ENCODE assay signal across 8 mouse cellular contexts in the genomic region with DNA sequence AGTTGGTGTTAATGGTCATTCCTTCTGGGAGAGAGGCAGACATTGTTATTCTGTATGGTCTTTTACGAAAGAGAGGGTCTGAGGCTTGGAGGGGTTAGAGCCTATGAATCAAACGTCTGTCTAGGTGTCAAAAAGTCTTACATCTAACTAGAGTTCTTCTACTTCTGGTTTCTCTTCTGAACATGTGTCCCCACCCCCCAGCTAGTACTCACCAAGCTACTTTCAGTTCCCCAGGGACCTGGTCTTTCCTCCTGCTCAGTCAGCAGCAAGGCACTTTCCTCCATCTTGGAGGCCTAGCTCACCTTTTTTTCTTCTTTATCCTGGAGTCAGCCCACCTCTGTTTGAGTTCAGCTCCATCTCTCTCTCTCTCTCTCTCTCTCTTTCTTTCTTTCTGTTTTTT. TPM values are rescaled to one million over a fixed set of nuclear protein-coding genes. Genes with fewer than 3 reads are reported as not detected.
DNase-seq lines count a peak whose midpoint lies in the region; ATAC-seq and TF ChIP-seq lines count a peak whose summit lies in the region.

No protein-coding gene starts in this region.

- no peaks in the 10 kb centered on the region for H3K4me1 ChIP-seq in kidney, postnatal 0 days (replicated peaks; ENCODE audit: insufficient read depth, low read length)
- no peaks in the 10 kb centered on the region for H3K4me1 ChIP-seq in kidney, embryonic 14.5 days (ENCODE audit: control insufficient read depth, insufficient read depth, low read length)
- peaks cover 38% of the 10 kb centered on the region for H3K4me1 ChIP-seq in forebrain, embryonic 15.5 days
- peaks cover 29% of the 10 kb centered on the region for H3K4me1 ChIP-seq in midbrain, embryonic 13.5 days (replicated peaks)

- no peak for DNase-seq in kidney, postnatal 0 days (ENCODE audit: low spot score)
- DNase-seq in kidney, postnatal 25 days: peak; percentile 35 to 52
- no peak for DNase-seq in right cerebral cortex, postnatal 25 days
- no peak for DNase-seq in gastrocnemius, adult 8-10 months (ENCODE audit: low spot score in 2 of 2)
- DNase-seq in cerebellum, postnatal 25 days: no peak

- H3K4me2 ChIP-seq in kidney, postnatal 0 days (ENCODE audit: low read length): peak overlapping the region; percentile 71
- H3K4me2 ChIP-seq in kidney, embryonic 14.5 days (replicated peaks; ENCODE audit: low read depth, low read length): no peak overlapping the region; the same call in 1 of the 2 replicates
- H3K4me2 ChIP-seq in forebrain, embryonic 15.5 days (replicated peaks): peak overlapping the region; percentile 45
- H3K4me2 ChIP-seq in midbrain, embryonic 13.5 days (replicated peaks): peak overlapping the region; percentile 59

- peak overlapping the region; percentile 31; the same call in 1 of the 2 replicates for H3K4me3 ChIP-seq in kidney, postnatal 0 days (replicated peaks; ENCODE audit: low read depth, low read length)
- no peak overlapping the region for H3K4me3 ChIP-seq in kidney, embryonic 14.5 days (ENCODE audit: low read length)
- peak overlapping the region; percentile 37 for H3K4me3 ChIP-seq in forebrain, embryonic 15.5 days
- H3K4me3 ChIP-seq in midbrain, embryonic 13.5 days (replicated peaks): peak overlapping the region; percentile 35

- WGBS in kidney, postnatal 0 days: 74% methylated on average over 2 of the region's 2 CpGs
- 62% methylated on average over 2 of the region's 2 CpGs for WGBS in kidney, embryonic 14.5 days
- WGBS in forebrain, embryonic 15.5 days: 81% methylated on average over 2 of the region's 2 CpGs
- 82% methylated on average over 2 of the region's 2 CpGs for WGBS in midbrain, embryonic 13.5 days

- no peak for ATAC-seq in kidney, postnatal 0 days (replicated peaks; ENCODE audit: low FRiP score, low read depth)
- ATAC-seq in kidney, embryonic 14.5 days (ENCODE audit: low FRiP score, low TSS enrichment): no peak
- ATAC-seq in forebrain, embryonic 15.5 days (replicated peaks): no peak
- no peak for ATAC-seq in midbrain, embryonic 13.5 days

- H3K9ac ChIP-seq in kidney, postnatal 0 days (ENCODE audit: low read depth, low read length): no peak overlapping the region
- H3K9ac ChIP-seq in kidney, embryonic 14.5 days (ENCODE audit: low read depth, low read length): no peak overlapping the region
- no peak overlapping the region for H3K9ac ChIP-seq in forebrain, embryonic 15.5 days (replicated peaks)
- no peak overlapping the region for H3K9ac ChIP-seq in midbrain, embryonic 13.5 days (replicated peaks)

- H3K27ac ChIP-seq in kidney, postnatal 0 days: no peak overlapping the region
- no peak overlapping the region for H3K27ac ChIP-seq in kidney, embryonic 14.5 days (ENCODE audit: low read depth, low read length)
- H3K27ac ChIP-seq in forebrain, embryonic 15.5 days (replicated peaks): peak overlapping the region; percentile 88; the same call in 1 of the 2 replicates
- H3K27ac ChIP-seq in midbrain, embryonic 13.5 days: peak overlapping the region; percentile 80

- H3K27me3 ChIP-seq in kidney, postnatal 0 days (ENCODE audit: insufficient read depth, low read length): no peaks in the 10 kb centered on the region
- no peaks in the 10 kb centered on the region for H3K27me3 ChIP-seq in kidney, embryonic 14.5 days (ENCODE audit: control insufficient read depth, insufficient read depth, low read length)
- H3K27me3 ChIP-seq in forebrain, embryonic 15.5 days: no peaks in the 10 kb centered on the region
- no peaks in the 10 kb centered on the region for H3K27me3 ChIP-seq in midbrain, embryonic 13.5 days

- TF ChIP-seq CTCF in kidney, postnatal 0 days (IDR thresholded peaks at IDR 0.05; ENCODE audit: low read depth): no peak

- no peaks in the 10 kb centered on the region for H3K36me3 ChIP-seq in kidney, postnatal 0 days (ENCODE audit: insufficient read depth, low read length)
- H3K36me3 ChIP-seq in kidney, embryonic 14.5 days (ENCODE audit: control insufficient read depth, insufficient read depth, low read length): no peaks in the 10 kb centered on the region
- no peaks in the 10 kb centered on the region for H3K36me3 ChIP-seq in forebrain, embryonic 15.5 days
- no peaks in the 10 kb centered on the region for H3K36me3 ChIP-seq in midbrain, embryonic 13.5 days

- H3K9me3 ChIP-seq in kidney, postnatal 0 days (replicated peaks; ENCODE audit: low read length): no peaks in the 10 kb centered on the region
- no peaks in the 10 kb centered on the region for H3K9me3 ChIP-seq in kidney, embryonic 14.5 days (ENCODE audit: control insufficient read depth, low read length)
- H3K9me3 ChIP-seq in forebrain, embryonic 15.5 days: no peaks in the 10 kb centered on the region
- H3K9me3 ChIP-seq in midbrain, embryonic 13.5 days: no peaks in the 10 kb centered on the region

RNA-seq across cellular contexts. Expression of gene Entpd1, which starts 48.9 kb away (rescaled TPM):
- 8.5 and 9.1 TPM in 2 replicates for polyA plus RNA-seq in kidney, postnatal 0 days (2015; fragmentation: Nextera tagmentation; extraction: Ambion mirVana)
- polyA plus RNA-seq in kidney, embryonic 14.5 days (2014; fragmentation: Nextera tagmentation; extraction: Ambion mirVana): 3.0 and 5.4 TPM in 2 replicates
- polyA plus RNA-seq in forebrain, embryonic 15.5 days (2015; fragmentation: Nextera tagmentation; extraction: Ambion mirVana): 8.4 and 8.6 TPM in 2 replicates
- polyA plus RNA-seq in midbrain, embryonic 13.5 days (2015; fragmentation: Nextera tagmentation; extraction: Ambion mirVana): 7.9 and 9.8 TPM in 2 replicates
- 1 to 10 TPM; 5.8 to 9.9 (median 8.2) TPM for total RNA-seq in gastrocnemius, adult 8-10 months (2022)

RNA-seq across cellular contexts. Expression of gene Tctn3, which starts 49.1 kb away (rescaled TPM):
- 9.3 and 11.0 TPM in 2 replicates for polyA plus RNA-seq in kidney, postnatal 0 days (2015; fragmentation: Nextera tagmentation; extraction: Ambion mirVana)
- polyA plus RNA-seq in kidney, embryonic 14.5 days (2014; fragmentation: Nextera tagmentation; extraction: Ambion mirVana): 6.9 and 10.0 TPM in 2 replicates
- polyA plus RNA-seq in forebrain, embryonic 15.5 days (2015; fragmentation: Nextera tagmentation; extraction: Ambion mirVana): 12.8 and 14.1 TPM in 2 replicates
- polyA plus RNA-seq in midbrain, embryonic 13.5 days (2015; fragmentation: Nextera tagmentation; extraction: Ambion mirVana): 12.1 and 13.6 TPM in 2 replicates
- total RNA-seq in gastrocnemius, adult 8-10 months (2022): 1 to 10 TPM; 1.1 to 2.2 (median 1.6) TPM

Comparison
In these comparisons a context has a peak if more than half of its experiments do, and no peak if none do; other contexts are left out.
1. DNase-seq: peak in kidney, postnatal 25 days (2 of 2); none in kidney, postnatal 0 days (single experiment), right cerebral cortex, postnatal 25 days (single experiment), gastrocnemius, adult 8-10 months (0 of 2) and cerebellum, postnatal 25 days (0 of 2).
2. H3K27ac ChIP-seq: peak in forebrain, embryonic 15.5 days (single experiment) and midbrain, embryonic 13.5 days (single experiment); none in kidney, postnatal 0 days (single experiment) and kidney, embryonic 14.5 days (single experiment).